Mouse (Mus musculus) cortical plate, adult 2 months (tissue): Measurements from ENCODE around the gene Myl6.

Source experiments
- CTCF ChIP-seq: fragments of 200-500 bp; IDR thresholded peaks from 2 replicates; pipeline ENCODE4 v1.5.1; 2011; ENCODE audit warnings: mild to moderate bottlenecking, control low read depth, low read length; ENCODE audit not compliant: insufficient read depth; ENCODE audit errors: extremely low read depth
- POLR2A ChIP-seq: fragments of 200-500 bp; IDR thresholded peaks from 2 replicates; pipeline ENCODE4 v1.6.1; 2011; ENCODE audit warnings: mild to moderate bottlenecking, low read length, control low read depth; ENCODE audit not compliant: insufficient read depth; ENCODE audit errors: extremely low read depth

DNA sequence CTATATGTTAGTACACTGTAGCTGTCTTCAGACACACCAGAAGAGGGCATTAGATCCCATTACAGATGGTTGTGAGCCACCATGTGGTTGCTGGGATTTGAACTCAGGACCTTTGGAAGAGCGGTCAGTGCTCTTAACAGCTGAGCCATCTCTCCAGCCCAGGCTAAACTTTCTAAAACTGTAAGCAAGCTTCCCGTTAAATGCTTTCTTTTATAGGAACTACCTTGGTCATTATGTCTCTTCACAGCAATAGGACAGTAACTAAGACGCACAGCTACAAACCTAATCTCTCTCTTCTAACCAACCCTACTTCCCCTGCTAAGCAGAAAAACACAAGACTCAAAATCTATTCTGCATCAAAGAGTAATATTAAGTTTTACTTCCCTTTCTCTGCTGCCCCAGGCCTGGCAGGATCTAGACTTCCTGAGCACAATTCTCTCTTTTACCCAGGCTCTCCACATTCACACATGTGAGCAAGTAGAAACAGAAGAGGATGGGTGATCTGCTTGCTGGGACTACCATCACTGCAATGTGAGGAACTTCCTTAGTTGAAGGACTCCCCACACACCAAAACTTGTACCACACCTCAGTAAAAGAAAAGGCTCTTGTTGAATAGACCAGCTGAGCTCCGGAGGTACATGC lies 41.8 kb upstream of the Myl6 start:
- TF ChIP-seq CTCF (no peak), POLR2A (no peak)
